Mouse (Mus musculus) kidney, adult 2 months (tissue): ENCODE results near the gene Sept10. TPM values are rescaled to one million over a fixed set of nuclear protein-coding genes. Genes with fewer than 3 reads are reported as not detected.

Source experiments
- DNase-seq: peaks from one replicate; pipeline ENCODE4 v3.0.0; 2021
- H3K27ac ChIP-seq: fragments of 200-500 bp; 2 replicates; pipeline ENCODE4 v1.5.1; 2012; ENCODE audit warnings: low read depth, low read length, control low read depth, inconsistent platforms; ENCODE audit not compliant: insufficient read depth
- H3K27me3 ChIP-seq: fragments of 200-500 bp; replicated peaks from 2 replicates; pipeline ENCODE4 v1.6.1; 2012; ENCODE audit warnings: mild to moderate bottlenecking, moderate library complexity, low read length, inconsistent platforms; ENCODE audit not compliant: control insufficient read depth, insufficient read depth
- H3K36me3 ChIP-seq: fragments of 200-500 bp; 2 replicates; pipeline ENCODE4 v1.6.1; 2012; ENCODE audit warnings: mild to moderate bottlenecking, moderate library complexity, low read length, inconsistent platforms; ENCODE audit not compliant: control insufficient read depth, insufficient read depth
- H3K4me1 ChIP-seq: fragments of 200-500 bp; 2 replicates; pipeline ENCODE4 v1.6.1; 2011; ENCODE audit warnings: low read length; ENCODE audit not compliant: control insufficient read depth, insufficient read depth
- H3K4me3 ChIP-seq: fragments of 200-500 bp; 2 replicates; pipeline ENCODE4 v1.5.1; 2011; ENCODE audit warnings: mild to moderate bottlenecking, low read depth, low read length, control low read depth; ENCODE audit not compliant: insufficient read depth
- CTCF ChIP-seq: fragments of 200-500 bp; conservative IDR thresholded peaks from 2 replicates; pipeline ENCODE4 v1.5.1; 2011; ENCODE audit warnings: low read depth, mild to moderate bottlenecking, control low read depth, low read length, moderate library complexity, mixed read lengths; ENCODE audit not compliant: insufficient read depth, insufficient read length
- POLR2A ChIP-seq: fragments of 200-500 bp; IDR thresholded peaks from one replicate; pipeline ENCODE4 v1.6.1; 2011; ENCODE audit warnings: low read depth, low read length, control low read depth
- WGBS: fragments of 180-500 bp; shearing (Covaris S2); methylation state at CpG from one replicate; pipeline ENCODE4 v1.1.7; 2018; 5-methylcytosine and 5-hydroxymethylcytosine counted together
- polyA plus RNA-seq: library from polyadenylated mRNA; depleted of rRNA; stranded (reverse); fragments of >200 nt; gene quantifications from 2 replicates; pipeline ENCODE4 v1.2.3, GENCODE M21; 2012

Sept10 gene
- polyA plus RNA-seq, 1 experiment: 9.1 TPM

GRCm38 (mm10) chr10:59115691-59116090 lies 106.0 kb downstream of the Sept10 start:
- H3K36me3 ChIP-seq: no peaks in the 10 kb centered on the region
- no peaks in the 10 kb centered on the region for H3K27me3 ChIP-seq
- H3K4me1 ChIP-seq: no peaks in the 10 kb centered on the region
- no peak overlapping the region for H3K4me3 ChIP-seq
- TF ChIP-seq CTCF (no peak), POLR2A (no peak)
- H3K27ac ChIP-seq: no peak overlapping the region
- DNase-seq: no peak
- 91% methylated on average over 2 of the region's 2 CpGs for WGBS

- 39% methylated on average over 15 of the region's 15 CpGs for WGBS
- Histone ChIP-seq H3K36me3 (no peaks in the 10 kb centered on the region), H3K4me1 (no peaks in the 10 kb centered on the region), H3K27me3 (no peaks in the 10 kb centered on the region), H3K4me3 (no peak overlapping the region), H3K27ac (no peak overlapping the region)
- peak; percentile 46 for DNase-seq
- TF ChIP-seq CTCF (no peak), POLR2A (no peak)
Observed at GRCm38 (mm10) chr10:59114535-59115291, 106.9 kb downstream of the Sept10 start.

GRCm38 (mm10) chr10:59113386-59113785 lies 108.3 kb downstream of the Sept10 start:
- Histone ChIP-seq H3K4me3 (no peak overlapping the region), H3K4me1 (no peaks in the 10 kb centered on the region)

GRCm38 (mm10) chr10:59112755-59113154 lies 108.9 kb downstream of the Sept10 start:
- Histone ChIP-seq H3K27me3 (no peaks in the 10 kb centered on the region), H3K4me3 (no peak overlapping the region), H3K27ac (no peak overlapping the region), H3K36me3 (no peaks in the 10 kb centered on the region), H3K4me1 (no peaks in the 10 kb centered on the region)
- WGBS: 91% methylated on average over 8 of the region's 8 CpGs
- no peak for TF ChIP-seq POLR2A
- DNase-seq: no peak

More at GRCm38 (mm10) chr10:59113386-59113785, 108.3 kb downstream of the Sept10 start:
- Histone ChIP-seq H3K36me3 (no peaks in the 10 kb centered on the region), H3K27me3 (no peaks in the 10 kb centered on the region), H3K27ac (no peak overlapping the region)
- TF ChIP-seq POLR2A: no peak
- no peak for TF ChIP-seq CTCF
- DNase-seq: no peak
- WGBS: 92% methylated on average over 9 of the region's 9 CpGs

- DNase-seq: no peak
- TF ChIP-seq CTCF (no peak), POLR2A (no peak)
- no peaks in the 10 kb centered on the region for H3K27me3 ChIP-seq
- no peak overlapping the region for H3K4me3 ChIP-seq
- WGBS: 77% methylated on average over 7 of the region's 7 CpGs
- H3K27ac ChIP-seq: no peak overlapping the region
- H3K36me3 ChIP-seq: no peaks in the 10 kb centered on the region
- no peaks in the 10 kb centered on the region for H3K4me1 ChIP-seq
Observed at GRCm38 (mm10) chr10:59110386-59110785, 111.3 kb downstream of the Sept10 start.

GRCm38 (mm10) chr10:59109015-59109414 lies 112.6 kb downstream of the Sept10 start:
- Histone ChIP-seq H3K4me1 (no peaks in the 10 kb centered on the region), H3K4me3 (no peak overlapping the region), H3K27me3 (no peaks in the 10 kb centered on the region), H3K36me3 (no peaks in the 10 kb centered on the region), H3K27ac (no peak overlapping the region)
- TF ChIP-seq CTCF: peak; percentile 86
- no peak for TF ChIP-seq POLR2A
- DNase-seq: peak; percentile 63
- 31% methylated on average over 2 of the region's 2 CpGs for WGBS

GRCm38 (mm10) chr10:59106644-59107043 lies 115.0 kb downstream of the Sept10 start:
- DNase-seq: peak; percentile 73
- 50% methylated on average over 3 of the region's 3 CpGs for WGBS

GRCm38 (mm10) chr10:59105885-59106284 lies 115.8 kb downstream of the Sept10 start:
- Histone ChIP-seq H3K27me3 (no peaks in the 10 kb centered on the region), H3K4me1 (no peaks in the 10 kb centered on the region), H3K4me3 (no peak overlapping the region), H3K36me3 (no peaks in the 10 kb centered on the region), H3K27ac (no peak overlapping the region)
- no peak for DNase-seq
- WGBS: 83% methylated on average over 8 of the region's 8 CpGs
- TF ChIP-seq POLR2A (no peak), CTCF (no peak)

More at GRCm38 (mm10) chr10:59106644-59107043, 115.0 kb downstream of the Sept10 start:
- TF ChIP-seq CTCF (no peak), POLR2A (no peak)
- Histone ChIP-seq H3K4me3 (no peak overlapping the region), H3K36me3 (no peaks in the 10 kb centered on the region), H3K4me1 (no peaks in the 10 kb centered on the region), H3K27me3 (no peaks in the 10 kb centered on the region), H3K27ac (no peak overlapping the region)
